Mouse (Mus musculus) layer of hippocampus, adult 18-20 months (tissue): ENCODE data around the gene Trim14. TPM values are rescaled to one million over a fixed set of nuclear protein-coding genes. Genes with fewer than 3 reads are reported as not detected.
A peak's percentile ranks its signal among the peaks of the same experiment; 100 is the strongest.
"Not testable (repeated sequence)": the region's sequence is repeated elsewhere in the genome, so short reads cannot be mapped to it uniquely, and the experiment has no call there.

ENCODE experiments used
- DNase-seq, 2 experiments: peaks; one replicate each; pipeline ENCODE4 v3.0.0; 2022; ENCODE audit warnings: low spot score in 2 of 2
- long read RNA-seq: library from polyadenylated mRNA; stranded (forward); transcript quantifications from one replicate; pipeline ENCODE4 v2.0.0, GENCODE M21; 2021
- total RNA-seq, 2 experiments: library from RNA; stranded (reverse); gene quantifications; 2 replicates each; pipeline ENCODE4 v1.2.3; 2021

The Trim14 gene
- total RNA-seq, result 1 to 10 TPM in 1 of 2 experiments, under 1 TPM in 1; 0.67 to 1.4 TPM
- long read RNA-seq, partial matches to known transcripts, result 0 of 1 reads
- long read RNA-seq, other reads (novel, unspliced or antisense), result 1 of 1 reads

DNA sequence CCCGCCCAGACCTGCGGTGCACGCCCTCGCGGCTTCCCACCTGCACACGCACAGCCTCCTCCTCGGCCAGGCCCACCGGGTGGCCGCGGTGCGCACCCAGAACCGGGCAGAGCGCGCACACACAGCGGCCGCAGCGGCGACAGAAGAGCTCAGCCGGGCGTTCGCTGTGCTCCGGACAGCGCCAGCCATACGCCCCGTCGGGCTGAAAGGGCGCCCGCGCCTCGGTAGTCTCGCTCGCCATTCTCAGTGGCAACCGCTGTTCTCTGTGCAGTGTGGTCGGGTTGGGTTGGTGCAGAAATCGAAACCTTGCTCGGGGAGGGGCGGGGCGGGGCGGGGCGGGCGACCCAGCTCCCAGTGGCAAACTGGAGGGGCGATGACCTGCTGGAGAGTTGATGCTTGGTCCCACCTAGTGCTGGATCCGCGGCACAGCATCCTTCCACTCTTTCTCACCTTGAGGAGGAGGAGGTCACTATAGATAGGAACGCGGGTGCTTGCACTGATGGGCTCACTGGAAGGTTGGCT is at the start of gene Trim14:
TSS of gene Trim14 (minus strand) at position 302 of the 522 bp plus-strand sequence.
- no peak for DNase-seq

DNA sequence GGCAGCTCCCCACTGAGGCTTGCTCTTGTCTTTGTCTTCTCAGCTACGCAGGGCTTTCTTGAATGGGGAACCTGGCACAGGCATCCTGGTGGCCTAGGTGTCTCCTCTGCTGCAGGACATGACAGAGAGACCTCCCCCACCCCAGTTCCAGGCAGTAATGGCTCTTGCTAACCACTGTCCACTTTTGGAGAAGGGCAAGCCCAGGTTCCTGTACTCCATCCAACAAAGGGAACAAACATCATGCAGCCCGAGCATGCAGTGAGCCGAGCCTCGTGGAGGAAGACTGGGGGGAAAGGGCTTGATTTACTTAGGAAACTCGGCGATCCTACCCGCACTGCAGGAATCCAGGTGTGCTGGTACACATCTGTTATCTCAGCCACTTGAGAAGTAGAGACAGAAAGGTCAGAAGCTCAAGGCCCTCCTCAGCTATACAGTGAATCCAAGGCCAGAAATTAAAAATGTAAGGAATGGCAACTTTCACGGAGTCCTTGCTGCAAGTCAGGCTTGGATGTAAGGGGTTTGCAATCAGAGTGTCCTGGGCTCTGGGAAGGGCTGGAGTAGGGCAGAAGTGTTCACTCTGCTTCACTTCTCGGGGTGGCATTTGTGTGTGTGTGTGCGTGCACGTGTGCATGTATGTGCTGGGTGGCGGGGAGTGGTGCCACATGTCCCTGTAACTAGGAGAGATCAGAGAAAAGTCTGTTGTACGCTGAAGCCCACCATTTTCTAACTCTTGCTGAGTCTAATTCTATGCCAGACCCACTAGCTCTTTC is 49.3 kb upstream of the Trim14 start:
- no peak for DNase-seq

DNA sequence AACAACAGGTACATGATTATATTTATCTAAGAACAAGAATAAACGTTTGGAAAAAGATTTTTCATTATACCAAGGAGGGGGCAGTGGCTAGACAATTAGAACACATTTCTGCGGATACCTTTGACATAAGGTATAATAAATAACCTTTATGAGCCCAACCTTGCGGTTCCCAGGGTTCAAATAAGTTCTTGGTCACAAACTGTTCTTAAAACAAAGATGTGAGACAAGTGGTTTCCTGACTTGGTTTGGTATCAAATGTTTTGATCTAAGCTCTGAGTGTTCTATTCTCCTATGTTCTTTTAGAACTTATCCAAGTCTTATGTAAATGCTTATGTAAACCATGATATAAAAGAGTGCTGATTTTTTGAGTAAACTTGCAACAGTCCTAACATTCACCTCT is 48.6 kb upstream of the Trim14 start:
- not testable (repeated sequence) for DNase-seq

DNA sequence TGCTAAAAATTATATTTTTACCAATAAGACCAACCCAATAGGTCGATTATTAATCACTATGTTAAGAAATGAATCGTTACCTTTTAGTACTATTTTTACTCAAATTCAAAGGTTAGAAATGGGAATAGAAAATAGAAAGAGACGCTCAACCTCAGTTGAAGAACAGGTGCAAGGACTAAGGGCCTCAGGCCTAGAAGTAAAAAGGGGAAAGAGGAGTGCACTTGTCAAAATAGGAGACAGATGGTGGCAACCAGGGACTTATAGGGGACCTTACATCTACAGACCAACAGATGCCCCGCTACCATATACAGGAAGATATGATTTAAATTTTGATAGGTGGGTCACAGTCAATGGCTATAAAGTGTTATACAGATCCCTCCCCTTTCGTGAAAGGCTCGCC is 48.1 kb upstream of the Trim14 start:
- not testable (repeated sequence) for DNase-seq

DNA sequence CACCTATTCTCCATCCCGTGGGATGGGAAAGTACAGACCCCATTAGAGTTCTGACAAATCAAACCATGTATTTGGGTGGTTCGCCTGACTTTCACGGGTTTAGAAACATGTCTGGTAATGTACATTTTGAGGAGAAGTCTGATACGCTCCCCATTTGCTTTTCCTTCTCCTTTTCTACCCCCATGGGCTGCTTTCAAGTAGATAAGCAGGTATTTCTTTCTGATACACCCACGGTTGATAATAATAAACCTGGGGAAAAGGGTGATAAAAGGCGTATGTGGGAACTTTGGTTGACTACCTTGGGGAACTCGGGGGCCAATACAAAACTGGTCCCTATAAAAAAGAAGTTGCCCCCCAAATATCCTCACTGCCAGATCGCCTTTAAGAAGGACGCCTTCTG is 46.1 kb upstream of the Trim14 start:
- DNase-seq, result not testable (repeated sequence)

DNA sequence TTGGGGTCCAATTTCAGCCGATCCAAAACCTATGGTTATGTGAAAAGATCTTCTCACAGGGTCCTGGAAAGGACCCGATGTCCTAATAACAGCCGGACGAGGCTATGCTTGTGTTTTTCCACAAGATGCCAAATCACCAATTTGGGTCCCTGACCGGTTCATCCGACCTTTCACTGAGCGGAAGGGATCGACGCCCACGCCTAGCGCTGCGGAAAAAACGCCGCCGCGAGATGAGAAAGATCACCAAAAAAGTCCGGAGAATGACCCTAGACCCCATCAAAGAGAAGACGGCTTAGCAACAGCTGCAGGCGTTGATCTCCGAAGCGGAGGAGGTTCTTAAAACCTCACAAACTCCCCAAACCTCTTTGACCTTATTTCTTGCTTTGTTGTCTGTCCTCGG is 45.6 kb upstream of the Trim14 start:
- DNase-seq, result not testable (repeated sequence)

DNA sequence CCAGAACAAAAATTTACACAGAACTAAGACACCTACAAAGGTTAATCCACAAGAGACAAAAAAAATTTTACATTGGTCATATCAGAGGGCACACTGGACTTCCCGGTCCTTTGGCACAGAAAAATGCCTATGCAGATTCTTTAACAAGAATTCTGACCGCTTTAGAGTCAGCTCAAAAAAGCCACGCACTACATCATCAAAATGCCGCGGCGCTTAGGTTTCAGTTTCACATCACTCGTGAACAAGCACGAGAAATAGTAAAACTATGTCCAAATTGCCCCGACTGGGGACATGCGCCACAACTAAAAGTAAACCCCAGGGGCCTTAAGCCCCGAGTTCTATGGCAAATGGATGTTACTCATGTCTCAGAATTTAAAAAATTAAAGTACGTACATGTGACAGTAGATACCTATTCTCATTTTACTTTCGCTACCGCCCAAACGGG is 44.9 kb upstream of the Trim14 start:
- not testable (repeated sequence) for DNase-seq

DNA sequence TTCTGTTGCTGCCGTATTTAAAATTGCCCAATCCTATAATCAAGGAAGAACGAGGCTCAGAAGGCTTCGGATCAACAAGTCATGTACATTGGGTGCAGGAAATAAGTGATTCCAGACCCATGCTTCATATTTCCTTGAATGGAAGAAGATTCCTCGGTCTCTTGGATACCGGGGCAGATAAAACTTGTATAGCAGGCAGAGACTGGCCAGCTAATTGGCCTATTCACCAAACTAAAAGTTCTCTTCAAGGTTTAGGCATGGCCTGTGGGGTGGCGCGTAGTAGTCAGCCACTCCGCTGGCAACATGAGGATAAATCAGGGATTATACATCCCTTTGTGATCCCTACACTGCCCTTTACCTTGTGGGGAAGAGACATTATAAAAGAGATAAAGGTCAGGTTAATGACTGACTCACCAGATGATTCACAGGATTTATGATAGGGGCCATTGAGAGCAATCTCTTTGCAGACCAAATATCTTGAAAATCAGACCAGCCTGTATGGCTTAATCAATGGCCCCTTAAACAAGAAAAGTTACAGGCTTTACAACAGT is 42.9 kb upstream of the Trim14 start:
- not testable (repeated sequence) for DNase-seq

DNA sequence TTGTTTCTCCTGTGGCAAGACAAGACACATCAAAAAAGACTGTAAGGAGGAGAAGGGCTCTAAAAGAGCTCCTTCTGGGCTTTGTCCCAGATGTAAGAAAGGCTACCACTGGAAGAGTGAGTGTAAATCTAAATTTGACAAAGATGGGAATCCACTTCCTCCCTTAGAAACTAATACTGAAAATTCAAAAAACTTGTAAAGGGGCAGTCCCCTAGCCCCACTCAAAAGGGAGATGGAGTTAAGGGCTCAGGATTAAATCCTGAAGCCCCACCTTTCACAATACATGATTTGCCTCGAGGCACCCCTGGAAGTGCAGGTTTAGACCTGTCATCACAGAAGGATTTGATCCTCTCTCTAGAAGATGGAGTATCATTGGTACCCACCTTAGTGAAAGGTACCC is 42.3 kb upstream of the Trim14 start:
- DNase-seq, result no peak

DNA sequence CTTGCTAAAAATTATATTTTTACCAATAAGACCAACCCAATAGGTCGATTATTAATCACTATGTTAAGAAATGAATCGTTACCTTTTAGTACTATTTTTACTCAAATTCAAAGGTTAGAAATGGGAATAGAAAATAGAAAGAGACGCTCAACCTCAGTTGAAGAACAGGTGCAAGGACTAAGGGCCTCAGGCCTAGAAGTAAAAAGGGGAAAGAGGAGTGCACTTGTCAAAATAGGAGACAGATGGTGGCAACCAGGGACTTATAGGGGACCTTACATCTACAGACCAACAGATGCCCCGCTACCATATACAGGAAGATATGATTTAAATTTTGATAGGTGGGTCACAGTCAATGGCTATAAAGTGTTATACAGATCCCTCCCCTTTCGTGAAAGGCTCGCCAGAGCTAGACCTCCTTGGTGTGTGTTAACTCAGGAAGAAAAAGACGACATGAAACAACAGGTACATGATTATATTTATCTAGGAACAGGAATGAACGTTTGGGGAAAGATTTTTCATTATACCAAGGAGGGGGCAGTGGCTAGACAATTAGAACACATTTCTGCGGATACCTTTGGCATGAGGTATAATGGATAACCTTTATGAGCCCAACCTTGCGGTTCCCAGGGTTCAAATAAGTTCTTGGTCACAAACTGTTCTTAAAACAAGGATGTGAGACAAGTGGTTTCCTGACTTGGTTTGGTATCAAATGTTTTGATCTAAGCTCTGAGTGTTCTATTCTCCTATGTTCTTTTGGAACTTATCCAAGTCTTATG is 39.8 kb upstream of the Trim14 start:
- not testable (repeated sequence) for DNase-seq

DNA sequence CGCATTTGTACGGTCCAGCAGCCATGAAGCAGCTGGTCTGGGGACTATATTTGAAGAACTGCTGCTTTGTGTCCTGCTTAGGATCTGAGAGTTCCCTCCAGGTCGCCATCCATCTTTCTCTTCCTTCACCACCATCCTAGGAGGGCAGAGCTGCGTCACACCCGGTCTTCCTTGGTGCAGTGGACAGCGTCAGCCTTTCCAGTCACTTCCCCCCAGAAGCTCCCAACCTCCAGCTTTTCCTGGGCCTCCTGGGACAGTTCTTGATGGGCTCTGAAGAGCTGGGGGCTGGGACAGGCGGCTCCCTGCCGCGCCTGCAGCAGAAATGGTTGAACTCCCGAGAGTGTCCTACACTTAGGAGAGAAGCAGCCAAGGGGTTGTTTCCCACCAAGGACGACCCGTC is 38.9 kb upstream of the Trim14 start:
- no peak for DNase-seq

DNA sequence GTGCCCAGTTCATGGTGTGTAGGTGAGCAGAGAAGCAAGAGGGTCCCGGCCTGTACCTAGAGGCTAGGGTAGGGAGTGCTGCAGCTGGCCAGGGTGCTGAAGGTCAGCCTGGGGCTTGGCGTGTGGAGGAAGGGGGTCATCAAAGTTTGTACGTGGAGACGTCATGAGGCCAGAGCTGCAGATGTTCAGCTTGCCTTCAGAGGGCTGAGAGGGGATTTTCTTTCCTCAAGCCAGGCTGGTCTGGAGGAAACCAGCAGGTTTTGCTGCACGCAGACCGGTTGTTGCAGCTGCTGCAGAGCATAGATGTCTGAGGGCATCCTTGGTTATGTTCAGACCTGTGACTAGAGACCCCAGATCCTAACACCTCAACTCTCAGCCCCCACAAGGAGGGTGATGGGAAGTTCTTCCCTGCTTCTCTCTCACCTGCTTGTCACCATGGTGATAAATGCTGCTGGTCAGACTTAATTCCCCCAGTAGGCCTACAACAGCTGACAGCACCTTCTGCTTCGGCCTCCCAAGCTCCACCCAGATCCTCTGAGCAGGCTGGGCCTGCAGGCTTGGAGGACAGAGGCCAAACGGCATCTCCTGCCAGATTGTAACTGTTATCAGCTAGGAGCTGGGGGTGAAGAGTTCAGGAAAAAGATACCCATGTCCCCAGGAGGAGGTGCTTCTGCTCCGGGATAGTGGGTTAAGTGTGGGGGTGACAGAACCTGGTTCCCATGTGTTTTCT is 38.2 kb upstream of the Trim14 start:
- no peak for DNase-seq

DNA sequence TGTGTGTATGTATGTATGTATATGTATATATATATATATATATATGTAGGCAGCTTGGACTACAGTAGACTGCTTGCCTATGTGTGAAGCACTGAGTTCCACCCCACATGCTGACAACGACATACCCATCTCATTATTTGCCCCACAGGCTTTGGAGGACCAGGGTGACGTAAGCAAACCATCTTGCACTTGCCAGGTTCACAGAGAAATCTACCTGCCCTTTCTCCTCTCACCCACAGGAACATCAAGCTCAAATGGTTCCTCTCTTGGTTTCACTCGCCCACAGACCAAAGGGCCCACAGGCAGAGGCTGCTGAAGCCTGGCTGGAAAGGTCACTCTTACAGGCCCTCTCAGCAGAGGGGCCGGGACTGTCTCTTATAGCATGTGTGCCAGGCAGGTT is 36.7 kb upstream of the Trim14 start:
- no peak for DNase-seq

DNA sequence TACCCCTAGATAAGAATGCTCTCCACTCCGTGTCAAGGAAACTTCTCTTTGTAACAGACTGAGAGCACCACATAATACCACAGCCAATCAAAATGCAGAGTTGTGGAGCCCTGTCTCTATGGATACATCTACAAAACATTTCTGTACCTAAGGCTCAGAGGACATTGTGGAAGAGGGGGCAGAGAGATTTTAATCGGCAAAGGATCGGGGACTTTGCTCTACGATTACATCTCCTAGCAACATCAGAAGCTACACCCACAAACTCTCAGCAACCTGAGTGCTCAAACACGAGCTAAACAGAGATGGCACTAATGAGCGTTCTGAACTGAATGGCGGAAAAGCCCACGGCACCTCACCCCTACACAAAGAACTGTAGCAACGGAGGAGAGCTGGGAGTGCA is 35.8 kb upstream of the Trim14 start:
- no peak for DNase-seq

DNA sequence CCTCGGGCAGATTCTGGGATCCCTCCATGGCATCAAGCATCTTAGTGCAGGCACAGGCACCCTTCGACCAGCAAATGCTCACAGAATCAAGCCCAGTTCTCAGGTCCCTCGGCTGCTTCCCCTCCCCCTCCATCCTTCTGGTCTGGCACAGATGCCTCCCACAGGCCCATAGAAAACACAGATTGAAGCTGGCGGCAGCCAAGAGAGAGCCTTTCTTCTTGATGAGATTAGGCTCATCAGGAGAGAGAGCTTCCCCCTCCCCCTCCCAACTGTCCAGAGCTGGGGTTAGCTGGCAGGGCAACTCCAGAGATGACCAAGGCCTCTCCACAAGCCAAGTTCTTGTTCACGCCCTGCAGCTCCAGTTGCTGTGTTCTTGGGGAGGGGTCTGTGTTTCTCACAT is 33.7 kb upstream of the Trim14 start:
- peak; percentile 41 to 69 for DNase-seq

DNA sequence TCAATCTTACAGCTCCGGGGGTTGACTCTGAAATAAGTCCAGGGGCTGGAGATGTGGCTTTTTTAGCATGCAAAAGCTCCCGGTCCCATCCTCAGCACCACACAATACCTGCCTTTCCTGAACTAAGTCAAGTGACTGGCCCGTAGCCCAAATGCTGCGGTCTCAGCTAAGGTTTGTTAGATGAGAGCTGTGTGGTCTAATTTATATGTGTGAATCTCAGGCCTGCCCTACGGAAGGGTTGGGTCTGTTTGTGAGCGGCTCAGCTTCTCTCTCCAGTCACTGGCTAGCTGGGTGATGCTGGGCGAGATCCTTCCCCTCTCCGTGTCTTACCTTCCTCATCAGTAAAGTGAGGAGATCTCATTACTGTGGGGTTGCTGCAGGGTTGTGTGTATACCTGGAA is 32.2 kb upstream of the Trim14 start:
- no peak for DNase-seq

DNA sequence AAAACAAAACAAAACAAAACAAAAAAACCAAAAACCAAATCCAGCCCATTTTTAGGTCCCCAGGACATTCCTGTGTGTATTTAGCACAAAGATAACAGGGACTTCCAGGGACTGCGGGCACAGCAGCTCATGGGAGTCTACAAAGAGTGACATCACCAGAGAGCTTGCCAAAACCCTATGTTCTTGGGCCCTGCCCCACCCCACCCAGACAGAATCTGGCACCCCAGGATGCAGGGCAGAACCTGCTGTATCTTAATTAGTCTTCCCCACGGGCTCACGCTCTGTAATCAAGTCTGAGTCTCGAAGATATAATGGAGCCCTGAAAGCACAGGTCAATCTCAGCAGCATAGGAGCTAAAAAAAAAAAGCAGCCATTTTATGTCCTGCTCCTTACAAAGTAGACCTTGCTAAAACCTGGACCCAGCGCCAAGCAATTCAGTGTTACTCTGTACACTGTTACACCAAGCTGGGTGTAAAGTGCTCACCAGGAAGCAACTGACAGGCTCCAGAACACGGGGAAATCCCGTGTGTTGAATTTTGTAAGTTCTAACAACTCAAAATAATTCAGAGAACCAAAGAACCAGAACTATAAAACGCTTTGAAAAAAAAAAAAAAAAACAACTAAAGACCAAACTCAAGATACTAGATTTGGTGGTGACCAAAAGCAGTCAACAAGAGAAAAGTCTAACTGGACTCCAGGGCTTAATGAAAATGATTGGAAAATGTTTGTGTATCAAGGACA is 31.2 kb upstream of the Trim14 start:
- DNase-seq, result no peak

DNA sequence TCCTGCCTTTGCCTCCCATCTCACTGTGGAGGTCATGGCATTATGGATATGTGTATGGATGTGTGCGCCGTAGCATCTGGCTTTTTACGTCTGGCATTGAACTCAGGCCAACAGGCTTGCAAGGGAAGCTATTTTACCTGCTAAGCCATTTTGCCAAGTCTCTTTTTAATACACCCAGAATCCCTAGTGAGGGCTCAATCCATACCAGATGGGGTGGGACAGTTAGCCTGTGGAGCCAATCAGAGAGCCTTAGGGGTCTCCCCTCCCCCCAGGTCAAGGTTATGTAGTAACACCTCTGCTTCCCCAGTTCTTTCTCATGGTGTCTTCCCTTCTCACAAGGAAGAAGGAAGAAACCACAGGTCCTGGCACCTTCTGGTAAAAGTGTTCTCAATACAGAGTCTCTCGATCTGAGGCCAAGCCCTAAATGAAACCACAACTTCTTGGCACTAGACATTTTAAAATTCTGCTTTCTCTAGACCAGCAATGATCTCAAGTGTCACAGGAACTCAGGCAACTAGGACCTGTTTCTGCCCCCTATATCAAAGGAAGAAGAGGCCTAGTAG is 29.5 kb upstream of the Trim14 start:
- no peak for DNase-seq

DNA sequence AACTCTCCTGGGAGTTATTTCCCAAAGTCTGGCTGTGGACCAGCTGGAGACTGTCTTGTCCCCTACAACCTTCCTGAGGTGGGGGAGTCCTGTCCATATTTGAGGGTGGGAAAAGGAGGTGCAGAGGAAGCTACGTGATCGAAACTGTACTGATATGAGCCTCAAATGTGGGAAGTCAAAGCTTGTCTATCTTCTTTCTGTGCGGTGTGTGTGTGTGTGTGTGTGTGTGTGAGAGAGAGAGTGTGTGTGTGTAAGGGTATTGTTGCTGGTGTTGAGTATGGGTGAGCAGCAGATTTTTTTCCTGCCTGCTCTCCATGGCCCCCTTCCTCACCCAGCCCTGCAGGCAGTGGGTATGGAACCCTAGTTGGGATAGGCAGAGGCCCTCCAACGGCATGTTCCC is 28.3 kb upstream of the Trim14 start:
- no peak for DNase-seq

DNA sequence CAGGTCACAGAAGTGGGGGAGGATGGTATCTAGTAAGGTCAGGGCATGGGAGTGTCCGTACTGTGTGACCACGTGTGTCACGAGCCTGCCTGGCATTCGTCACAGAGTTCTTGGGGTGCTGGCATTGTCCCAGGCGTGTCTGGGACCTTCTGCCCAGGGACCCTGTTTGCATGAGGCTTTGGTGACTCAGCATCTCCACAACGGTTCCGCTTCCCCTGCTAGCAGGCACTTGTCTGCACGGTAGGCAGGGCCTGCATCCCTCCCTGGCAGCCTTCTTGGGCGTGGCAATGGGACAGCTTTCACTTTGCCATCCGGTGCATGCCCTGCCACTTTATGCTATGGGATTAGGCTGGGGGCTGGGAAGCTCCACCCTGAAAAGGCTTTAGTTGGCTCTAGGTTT is 27.9 kb upstream of the Trim14 start:
- DNase-seq, result no peak
